Mouse (Mus musculus) spleen, adult 2 months (tissue): ENCODE data around the gene Kif3c.
A peak's percentile ranks its signal among the peaks of the same experiment; 100 is the strongest.

ENCODE experiments used
- CTCF ChIP-seq: fragments of 200-500 bp; IDR thresholded peaks from 2 replicates; pipeline ENCODE4 v1.5.1; 2011; ENCODE audit warnings: mild to moderate bottlenecking, inconsistent platforms; ENCODE audit not compliant: insufficient read depth, insufficient read length, insufficient replicate concordance; ENCODE audit errors: extremely low read depth
- POLR2A ChIP-seq: fragments of 200-500 bp; IDR thresholded peaks from 2 replicates; pipeline ENCODE4 v1.6.1; 2011; ENCODE audit warnings: low read depth, low read length, inconsistent platforms

- TF ChIP-seq CTCF (peak; percentile 1; the same call in 1 of the 2 replicates), POLR2A (no peak)
Measured at GRCm38 (mm10) chr12:3364508-3365448, at the start of gene Kif3c.
